Mouse (Mus musculus) G1E (cell line): ENCODE results near the gene Ell. TPM values are rescaled to one million over a fixed set of nuclear protein-coding genes. Genes with fewer than 3 reads are reported as not detected.

Experiments used
- ATAC-seq: 2 replicates; pipeline ENCODE4 v1.8.0; 2016; ENCODE audit warnings: mild to moderate bottlenecking; ENCODE audit not compliant: insufficient number of reproducible peaks, poor library complexity, low FRiP score, severe bottlenecking; ENCODE audit errors: extremely low read depth
- DNase-seq: peaks from one replicate; pipeline ENCODE4 v3.0.0; 2012; ENCODE audit warnings: low spot score
- H3K27me3 ChIP-seq: 2 replicates; pipeline ENCODE4 v1.6.1; 2012; ENCODE audit warnings: mild to moderate bottlenecking, low read length, inconsistent platforms; ENCODE audit not compliant: insufficient read depth
- H3K36me3 ChIP-seq: replicated peaks from 2 replicates; pipeline ENCODE3; 2012; ENCODE audit warnings: mild to moderate bottlenecking, inconsistent platforms
- H3K4me1 ChIP-seq: 2 replicates; pipeline ENCODE4 v1.6.1; 2012; ENCODE audit warnings: low read depth, low read length, inconsistent platforms, mixed read lengths; ENCODE audit not compliant: insufficient read depth
- H3K4me3 ChIP-seq: 2 replicates; pipeline ENCODE4 v1.5.1; 2012; ENCODE audit warnings: low read depth, mild to moderate bottlenecking, inconsistent platforms, low read length, moderate library complexity, mixed read lengths
- H3K9me3 ChIP-seq: replicated peaks from 2 replicates; pipeline ENCODE4 v1.6.1; 2012; ENCODE audit warnings: inconsistent platforms
- CTCF ChIP-seq: IDR thresholded peaks from 2 replicates; pipeline ENCODE4 v1.5.1; 2012; ENCODE audit warnings: low read depth, low read length, inconsistent platforms, mixed read lengths
- GATA1 ChIP-seq: IDR thresholded peaks from 2 replicates; pipeline ENCODE4 v1.6.1; 2012; ENCODE audit warnings: borderline replicate concordance, low read length, inconsistent platforms, mixed read lengths
- GATA2 ChIP-seq: IDR thresholded peaks from 2 replicates; pipeline ENCODE4 v1.6.1; 2012; ENCODE audit warnings: low read depth, low read length, inconsistent platforms, borderline replicate concordance
- POLR2AphosphoS5 ChIP-seq: IDR thresholded peaks from 2 replicates; pipeline ENCODE4 v1.6.1; 2012; ENCODE audit warnings: low read depth, low read length, inconsistent platforms; ENCODE audit not compliant: insufficient replicate concordance
- TAL1 ChIP-seq: conservative IDR thresholded peaks from 2 replicates; pipeline ENCODE4 v1.6.1; 2012; ENCODE audit warnings: low read depth, low read length, inconsistent platforms, mixed read lengths
- polyA plus RNA-seq: library from polyadenylated mRNA; stranded (reverse); fragments of >175 nt; gene quantifications from 2 replicates; pipeline ENCODE4 v1.2.3, GENCODE M21; 2012
- total RNA-seq, 2 experiments: library from RNA; stranded (forward) in 1 of 2; stranded (reverse) in 1 of 2; fragments of 200-1000 nt in 1 of 2; fragments of >200 nt in 1 of 2; fragmentation: Nextera tagmentation in 1 of 2; gene quantifications; 2 replicates each; pipeline ENCODE4 v1.2.3; 2014 to 2017

The Ell gene
- total and polyA plus RNA-seq, 3 experiments: 7.6 to 56.4 (median 22.7) TPM

DNA sequence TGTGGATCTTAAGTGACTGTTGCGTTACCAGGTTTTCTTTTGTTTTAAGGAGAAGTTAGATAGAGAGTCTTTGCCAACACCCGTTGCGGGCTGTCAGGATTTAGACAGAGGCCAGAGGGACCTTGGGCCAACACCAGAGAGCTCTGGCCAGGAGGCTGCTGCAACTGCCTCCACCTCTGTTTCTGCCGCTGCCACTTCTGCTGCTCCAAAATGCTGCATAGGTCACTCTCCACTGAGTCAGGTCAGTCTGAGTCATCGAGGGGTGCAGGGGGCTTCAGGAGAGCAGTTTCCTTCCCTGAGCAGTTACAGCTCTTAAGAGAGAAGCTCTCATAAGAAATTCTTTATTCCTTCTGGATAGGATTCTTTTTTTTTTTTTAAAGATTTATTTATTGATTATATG, 87.8 kb downstream of the Ell start:
- DNase-seq (no peak), ATAC-seq (no peak)
- H3K27me3 ChIP-seq: no peaks in the 10 kb centered on the region
- H3K4me3 ChIP-seq: no peak overlapping the region
- no peaks in the 10 kb centered on the region for H3K36me3 ChIP-seq
- TF ChIP-seq GATA1 (no peak), POLR2AphosphoS5 (no peak), CTCF (no peak), GATA2 (no peak), TAL1 (no peak)
- H3K9me3 ChIP-seq: peaks cover 12% of the 10 kb centered on the region
- peaks cover 44% of the 10 kb centered on the region for H3K4me1 ChIP-seq

DNA sequence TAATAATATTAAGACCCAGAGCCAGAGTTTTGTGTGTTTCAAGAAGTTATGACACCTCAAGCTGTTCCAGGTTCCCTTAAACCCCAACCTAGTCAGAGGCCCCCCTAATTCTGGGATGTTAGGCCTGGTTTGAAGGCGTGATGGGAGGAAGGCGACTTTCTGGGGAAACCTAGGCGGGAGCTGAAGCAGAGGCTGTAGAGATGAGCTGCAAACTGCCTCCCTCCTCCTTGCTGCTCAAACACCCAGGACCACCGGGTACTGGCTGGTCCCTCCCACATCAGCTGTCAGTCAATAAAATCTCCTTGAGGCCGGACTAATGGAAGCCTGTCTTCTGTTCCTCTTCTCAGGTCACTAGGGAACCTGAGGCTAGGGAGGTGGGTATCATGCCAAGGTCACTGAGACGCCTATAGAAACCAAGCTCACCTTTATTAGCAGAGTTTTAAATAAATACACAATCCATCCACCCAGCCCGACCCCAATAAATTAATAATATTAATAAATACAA, 89.8 kb downstream of the Ell start:
- Histone ChIP-seq H3K9me3 (peaks cover 20% of the 10 kb centered on the region), H3K4me1 (peaks cover 36% of the 10 kb centered on the region), H3K36me3 (no peaks in the 10 kb centered on the region), H3K4me3 (peak overlapping the region; percentile 76; the same call in 1 of the 2 replicates), H3K27me3 (no peaks in the 10 kb centered on the region)
- DNase-seq: no peak
- TF ChIP-seq GATA2 (no peak), POLR2AphosphoS5 (no peak), CTCF (no peak), TAL1 (no peak), GATA1 (no peak)
- ATAC-seq: no peak

DNA sequence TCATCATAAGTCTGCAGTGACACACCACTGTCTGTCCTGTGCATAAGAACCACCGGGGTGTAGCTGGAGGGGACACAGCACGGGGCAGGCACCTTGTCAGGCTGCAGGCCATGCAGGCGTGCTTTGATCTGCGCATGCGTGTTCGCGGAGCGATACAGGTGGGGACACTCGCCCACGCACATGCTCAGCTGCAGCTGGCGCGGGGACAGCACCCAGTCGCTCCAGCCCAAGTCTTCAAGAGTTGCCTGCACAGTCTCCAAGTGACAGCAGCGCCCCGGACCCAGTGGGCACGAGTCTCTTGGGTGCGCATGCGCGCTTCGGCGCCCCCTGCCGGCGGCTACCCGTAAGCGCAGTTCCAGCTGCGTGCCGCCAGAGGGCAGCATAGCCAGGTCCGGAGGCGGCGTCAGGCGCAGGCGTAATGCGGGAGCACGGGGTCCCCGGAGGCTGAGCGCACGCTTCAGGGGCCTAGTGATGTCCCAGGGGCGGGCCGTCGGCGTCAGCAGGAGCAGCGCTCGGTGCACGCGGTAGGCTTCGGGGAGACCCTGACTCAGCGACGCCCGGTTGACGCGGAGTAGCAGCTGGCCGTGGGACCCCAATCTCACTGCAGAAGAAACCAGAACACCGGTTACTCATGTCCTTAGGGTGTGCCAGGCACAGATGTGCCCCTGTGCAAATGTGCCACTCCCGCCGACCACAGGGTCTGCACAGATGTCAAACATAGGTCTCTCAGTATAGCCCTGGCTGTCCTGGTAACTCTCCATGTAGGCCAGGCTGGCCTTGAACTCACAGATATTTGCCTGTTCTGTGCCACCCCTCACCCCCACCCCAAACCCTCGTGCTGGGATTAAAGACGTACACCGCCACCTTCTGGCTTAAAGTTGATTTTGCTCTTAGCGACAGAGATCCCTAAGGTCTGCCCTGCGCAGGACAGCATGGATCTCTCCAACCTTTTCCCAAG, 90.6 kb downstream of the Ell start:
- peak overlapping the region; percentile 76 for H3K4me3 ChIP-seq
- H3K27me3 ChIP-seq: no peaks in the 10 kb centered on the region
- peaks cover 43% of the 10 kb centered on the region for H3K4me1 ChIP-seq
- ATAC-seq (peak; percentile 60), DNase-seq (peak; percentile 76)
- TF ChIP-seq POLR2AphosphoS5: no peak
- peak; percentile 99 for TF ChIP-seq CTCF
- peaks cover 15% of the 10 kb centered on the region for H3K9me3 ChIP-seq
- H3K36me3 ChIP-seq: no peaks in the 10 kb centered on the region

- Histone ChIP-seq H3K4me3 (no peak overlapping the region), H3K36me3 (no peaks in the 10 kb centered on the region), H3K4me1 (peaks cover 50% of the 10 kb centered on the region), H3K27me3 (no peaks in the 10 kb centered on the region), H3K9me3 (peaks cover 15% of the 10 kb centered on the region)
- DNase-seq: peak; percentile 43
- TF ChIP-seq POLR2AphosphoS5: no peak
- no peak for TF ChIP-seq CTCF
- no peak for TF ChIP-seq GATA2
- ATAC-seq: no peak
These were observed 91.5 kb downstream of the Ell start for GRCm38 (mm10) chr8:70630532-70631381.

DNA sequence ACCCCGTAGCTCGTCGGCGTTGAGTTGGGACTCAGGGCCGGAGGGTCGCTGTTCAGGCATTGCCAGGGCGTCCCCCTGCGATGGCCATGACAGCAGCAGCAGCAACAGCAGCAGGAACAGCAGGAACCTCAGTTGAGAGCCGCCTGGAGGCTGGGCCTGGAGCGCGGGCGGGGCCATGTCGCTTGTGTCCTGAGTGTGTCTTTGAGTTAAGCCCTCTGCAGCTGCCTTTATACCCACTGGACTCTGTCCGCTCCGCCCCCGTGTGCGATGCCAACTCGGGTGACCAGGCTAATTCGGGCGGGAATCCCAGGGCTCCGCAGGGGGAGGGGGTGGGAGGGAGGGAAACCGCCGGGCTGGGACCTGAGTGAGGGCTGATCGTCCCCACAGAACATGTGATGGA, 92.2 kb downstream of the Ell start:
- H3K9me3 ChIP-seq: peaks cover 15% of the 10 kb centered on the region
- no peaks in the 10 kb centered on the region for H3K36me3 ChIP-seq
- DNase-seq: no peak
- peaks cover 54% of the 10 kb centered on the region for H3K4me1 ChIP-seq
- H3K4me3 ChIP-seq: no peak overlapping the region
- ATAC-seq: no peak
- no peaks in the 10 kb centered on the region for H3K27me3 ChIP-seq
- no peak for TF ChIP-seq TAL1
- TF ChIP-seq CTCF: no peak
- no peak for TF ChIP-seq GATA2
- TF ChIP-seq GATA1: no peak
- no peak for TF ChIP-seq POLR2AphosphoS5

DNA sequence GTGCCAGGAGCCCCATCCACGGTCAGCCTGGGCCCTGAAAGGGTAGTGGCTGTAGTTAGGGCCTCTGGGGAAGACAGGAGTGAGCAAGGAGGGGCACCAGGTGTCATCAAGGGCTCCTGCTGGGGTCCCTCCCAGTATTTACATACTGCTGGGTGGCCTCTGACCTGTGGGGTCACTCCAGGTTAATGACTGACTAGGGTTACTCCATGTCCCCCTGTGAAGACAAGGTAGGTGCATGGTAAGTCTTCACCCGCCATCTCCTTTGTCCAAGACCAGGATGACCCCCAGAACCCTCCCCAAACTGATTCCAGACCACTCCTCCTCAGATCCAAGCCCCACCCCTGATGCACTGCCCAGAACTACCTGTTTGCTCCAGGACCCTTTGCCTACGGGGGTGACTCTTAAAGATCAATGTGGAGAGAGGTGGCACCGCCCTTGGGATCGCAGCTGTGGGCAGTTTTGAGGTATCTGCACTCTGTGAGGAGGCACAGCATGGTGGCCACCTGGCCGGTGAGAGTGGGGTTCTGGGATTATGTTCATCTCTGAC, 93.2 kb downstream of the Ell start, which contains the start of gene Gdf15:
Gdf15 (minus strand) TSS at position 111 of the 547 bp plus-strand sequence.
- Histone ChIP-seq H3K36me3 (no peaks in the 10 kb centered on the region), H3K4me1 (peaks cover 64% of the 10 kb centered on the region), H3K4me3 (no peak within 1 kb of the TSS), H3K27me3 (no peaks in the 10 kb centered on the region), H3K9me3 (peaks cover 15% of the 10 kb centered on the region)
- TF ChIP-seq POLR2AphosphoS5 (no peak), CTCF (no peak), TAL1 (no peak), GATA2 (no peak), GATA1 (no peak)
- DNase-seq (no peak), ATAC-seq (no peak)
